Mouse (Mus musculus): Measurements from ENCODE around the gene Tspan3.

Tspan3 gene

GRCm38 (mm10) chr9:56165377-56165776 lies at the start of gene Tspan3:
Gene Tspan3 (minus strand): TSS chr9:56165477.
- in situ Hi-C loops (cut with MboI, MseI): no loop called here

DNA sequence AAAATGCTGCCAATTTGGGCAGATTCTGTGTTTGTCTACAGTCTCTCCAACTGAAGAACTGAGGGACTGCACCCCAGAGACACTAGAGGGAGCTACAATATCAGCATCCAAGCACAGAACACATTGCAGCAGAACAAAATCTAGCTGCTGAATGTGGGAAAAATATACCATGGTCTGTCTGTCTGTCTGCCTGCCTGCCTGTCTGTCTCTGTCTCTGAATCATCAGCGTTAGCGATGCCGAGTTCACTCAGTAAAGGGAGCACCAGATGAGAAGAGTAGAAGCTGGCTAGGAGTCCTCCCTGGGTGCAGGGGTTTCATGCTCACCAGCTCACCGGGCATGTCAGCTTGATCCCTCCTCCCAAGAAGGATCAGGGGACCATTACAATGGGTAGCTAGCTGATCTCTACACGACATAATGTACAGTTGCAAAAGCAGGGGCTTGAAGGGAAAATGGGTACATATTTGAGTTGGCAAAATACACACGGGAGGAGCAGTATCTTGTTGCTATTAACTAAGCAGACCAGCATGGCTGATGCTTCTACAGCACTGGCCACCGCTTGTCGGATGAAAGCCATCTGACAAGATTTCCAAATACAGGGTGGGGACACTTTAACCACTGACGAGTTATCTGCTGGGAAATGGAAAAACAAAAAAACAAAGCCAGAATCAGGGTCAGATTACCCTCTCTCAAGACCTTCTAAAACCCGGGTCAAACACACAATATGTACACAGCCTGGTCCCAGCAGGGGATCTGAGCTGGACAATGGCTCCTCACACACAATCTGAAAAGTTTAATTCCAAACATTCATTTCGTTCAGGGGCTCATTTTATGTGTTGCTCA lies 48.4 kb upstream of the Tspan3 start:
- in situ Hi-C loops (cut with MboI, MseI): no loop called here

GRCm38 (mm10) chr9:56208817-56209216 lies 43.5 kb upstream of the Tspan3 start:
- in situ Hi-C loops (cut with MboI, MseI): no loop called here

GRCm38 (mm10) chr9:56207516-56207915 lies 42.2 kb upstream of the Tspan3 start:
- in situ Hi-C loops (cut with MboI, MseI): no loop called here

DNA sequence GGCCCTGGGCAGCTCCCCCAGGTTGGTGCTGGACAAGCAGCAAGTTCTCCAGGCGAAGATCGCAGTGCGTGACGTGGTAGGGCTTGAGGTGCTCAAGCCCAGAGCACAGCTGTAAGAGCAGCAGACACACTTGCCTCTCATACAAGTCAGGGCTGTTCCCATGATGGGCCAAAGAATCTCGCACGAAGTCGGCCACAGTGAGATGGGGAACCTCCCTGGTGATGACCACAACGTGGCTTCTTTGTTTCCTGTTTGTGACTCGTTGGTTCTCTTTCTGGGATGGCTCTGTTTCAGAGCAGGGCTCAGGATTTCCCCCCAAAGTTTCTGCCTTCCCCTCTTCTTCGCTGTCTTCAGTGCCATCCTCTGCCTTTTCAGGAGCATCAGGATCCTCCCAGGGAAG lies 41.8 kb upstream of the Tspan3 start:
- in situ Hi-C loops (cut with MboI, MseI): no loop called here

DNA sequence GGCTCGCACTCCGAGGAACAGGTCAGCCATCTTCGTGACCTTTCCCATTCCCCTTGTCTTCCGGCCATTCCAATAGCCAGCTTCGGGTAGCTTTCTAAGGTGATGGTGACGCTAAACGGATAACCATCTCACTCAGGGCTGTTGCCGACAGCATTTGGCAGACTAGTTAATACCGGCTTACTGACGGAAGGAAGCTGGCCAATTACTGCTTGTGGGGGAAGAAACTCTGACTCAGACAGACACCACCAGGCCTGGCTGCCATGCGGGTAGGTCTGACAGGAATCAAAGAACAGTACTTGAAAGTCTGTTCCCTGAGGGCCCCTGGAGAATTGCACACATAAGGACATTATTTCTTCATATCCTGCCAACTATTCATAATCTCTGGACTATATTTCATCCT lies 40.1 kb upstream of the Tspan3 start:
- in situ Hi-C loops (cut with MboI, MseI): no loop called here

- in situ Hi-C loops (cut with MboI, MseI): no loop called here
Measured at GRCm38 (mm10) chr9:56204316-56204715, 39.0 kb upstream of the Tspan3 start.

- in situ Hi-C loops (cut with MboI, MseI): no loop called here
Measured at GRCm38 (mm10) chr9:56200645-56201314, 35.5 kb upstream of the Tspan3 start.

GRCm38 (mm10) chr9:56200200-56200599 lies 34.9 kb upstream of the Tspan3 start:
- in situ Hi-C loops (cut with MboI, MseI): no loop called here

DNA sequence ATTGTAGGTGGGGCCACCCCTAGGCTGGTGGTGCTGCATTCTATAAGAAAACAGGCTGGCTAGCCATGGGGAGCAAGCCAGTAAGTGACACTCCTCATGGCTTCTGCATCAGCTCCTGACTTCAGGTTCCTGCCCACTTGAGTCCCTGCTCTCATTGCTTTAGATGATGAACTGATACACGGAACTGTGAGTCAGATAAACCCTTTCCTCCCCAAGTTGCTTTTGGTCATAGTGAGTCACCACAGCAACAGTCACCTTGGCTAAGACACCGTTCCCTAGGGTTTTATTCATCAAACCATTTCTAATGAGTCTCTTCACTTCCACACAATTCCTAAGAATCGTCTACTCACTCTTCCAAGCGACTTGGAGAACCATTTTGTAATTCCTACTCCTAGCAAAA lies 31.6 kb upstream of the Tspan3 start:
- in situ Hi-C loops (cut with MboI, MseI): no loop called here

GRCm38 (mm10) chr9:56195193-56195592 lies 29.9 kb upstream of the Tspan3 start:
- in situ Hi-C loops (cut with MboI, MseI): no loop called here

DNA sequence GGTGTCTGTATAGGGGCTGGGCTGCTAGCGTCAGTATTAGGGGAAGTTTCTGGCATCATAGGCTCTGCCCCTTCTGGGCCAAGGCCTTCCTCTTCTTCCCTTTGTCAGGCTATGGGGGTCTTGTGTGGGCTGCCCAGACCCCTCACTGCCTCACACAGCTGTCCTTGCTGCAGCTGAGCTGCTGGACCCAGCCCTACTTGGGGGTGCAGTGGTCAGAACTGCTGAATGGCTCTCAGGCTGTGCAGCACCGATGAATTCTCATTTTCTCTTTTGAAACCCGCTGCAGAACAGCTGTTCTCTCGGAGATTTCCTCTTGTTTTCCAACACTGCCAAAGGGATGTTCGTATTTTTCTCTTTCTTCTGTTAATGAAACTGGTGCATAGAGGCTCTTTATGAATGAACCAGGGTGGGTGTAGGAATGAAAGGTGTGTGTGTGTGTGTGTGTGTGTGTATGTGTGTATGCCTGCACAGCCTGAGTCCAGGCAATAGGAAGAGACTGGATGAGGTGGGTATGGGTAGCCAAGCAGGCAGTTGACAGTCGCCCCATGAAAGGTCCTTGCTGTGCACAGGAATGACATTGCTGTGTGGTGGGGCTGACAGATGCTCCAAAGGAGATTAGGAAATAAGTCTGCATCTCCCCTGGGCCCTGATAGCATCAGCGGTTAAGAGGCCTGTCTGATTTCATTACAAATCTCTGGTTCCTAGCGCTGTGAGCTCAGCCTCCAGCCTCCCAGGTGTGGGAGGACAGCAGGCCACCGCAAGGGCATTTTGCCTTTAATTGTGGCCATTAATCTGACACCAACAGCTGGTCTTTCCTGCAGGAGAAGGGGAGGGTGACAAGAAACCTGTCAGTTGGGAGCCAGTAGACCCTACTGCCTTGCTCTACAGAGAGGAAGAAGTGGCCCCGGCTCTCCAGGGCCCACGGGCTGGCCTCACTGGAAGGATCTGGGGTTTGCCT lies 26.5 kb upstream of the Tspan3 start:
- in situ Hi-C loops (cut with MboI, MseI): no loop called here

DNA sequence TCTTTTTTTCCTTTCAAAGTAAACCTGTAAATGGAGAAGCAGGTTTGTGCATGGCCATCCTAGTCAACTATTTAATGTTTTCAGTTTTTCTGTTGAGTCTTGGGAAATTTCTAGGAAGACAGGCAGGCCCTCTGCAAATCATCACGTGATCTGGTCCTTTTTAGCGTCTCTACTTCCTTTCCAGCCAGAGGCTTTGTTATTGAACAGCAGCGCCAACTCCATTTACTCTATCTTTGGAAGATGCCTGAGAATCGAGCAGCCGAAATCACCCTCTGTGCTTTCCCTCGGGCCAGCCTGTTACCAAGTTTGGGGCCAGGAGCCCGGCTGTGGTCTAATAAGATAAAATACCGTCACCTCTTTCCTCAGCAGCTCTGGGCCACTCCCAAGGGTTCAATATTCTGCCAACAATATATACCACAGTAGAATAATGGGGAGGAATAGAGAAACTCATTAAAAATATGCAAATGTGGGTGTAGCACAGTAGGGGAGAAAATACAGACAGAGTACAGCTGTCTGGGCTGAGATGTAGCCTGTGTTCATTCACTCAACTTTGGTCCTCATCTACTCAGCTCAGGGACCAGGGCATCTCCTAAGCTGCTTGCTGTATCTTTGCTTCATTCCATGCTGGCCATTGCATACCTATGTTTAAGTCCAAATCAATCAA lies 15.0 kb upstream of the Tspan3 start:
- in situ Hi-C loops (cut with MboI, MseI): no loop called here

- in situ Hi-C loops (cut with MboI, MseI): no loop called here
Measured at GRCm38 (mm10) chr9:56179416-56180117, 14.3 kb upstream of the Tspan3 start.

- in situ Hi-C loops (cut with MboI, MseI): no loop called here
Measured at GRCm38 (mm10) chr9:56177354-56177753, 12.1 kb upstream of the Tspan3 start.

DNA sequence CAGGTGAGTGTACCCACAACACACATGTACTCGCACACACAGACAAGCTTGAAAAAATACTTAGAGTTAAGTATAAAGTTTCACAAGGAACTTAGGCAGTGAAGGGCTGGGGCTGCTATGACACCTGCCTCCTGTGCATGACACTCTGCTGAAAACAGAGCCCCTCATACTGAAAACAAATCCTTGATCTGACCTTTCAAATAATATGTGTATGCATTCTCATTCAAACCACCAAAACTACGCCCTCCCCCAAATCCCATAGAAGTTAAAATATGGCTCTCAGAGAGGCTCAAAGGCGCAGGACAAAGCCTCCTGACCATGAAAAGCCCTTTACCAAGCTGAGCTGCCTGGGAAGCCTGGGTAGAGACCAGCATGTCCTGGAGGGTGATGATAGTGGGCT lies 10.0 kb upstream of the Tspan3 start:
- in situ Hi-C loops (cut with MboI, MseI): no loop called here

DNA sequence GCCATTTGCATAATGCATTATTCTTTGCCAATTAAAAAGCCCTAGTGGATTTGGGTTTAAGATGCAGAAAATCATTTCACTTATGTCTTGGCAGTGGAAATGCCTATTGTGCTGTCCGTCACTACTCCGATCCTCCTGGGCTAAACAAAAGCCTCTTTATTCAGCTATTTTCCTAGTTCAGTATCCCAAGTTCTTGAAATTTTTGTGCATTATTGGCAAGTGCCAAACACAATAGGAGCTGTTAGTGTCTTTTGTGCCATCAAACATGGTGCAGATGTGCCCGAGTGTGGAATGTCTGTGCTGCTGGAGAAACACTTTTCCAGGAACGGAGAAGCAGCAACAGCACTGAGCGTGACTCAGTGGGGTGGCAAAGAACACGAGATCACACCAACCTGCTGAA lies 2.4 kb upstream of the Tspan3 start:
- in situ Hi-C loops (cut with MboI, MseI): no loop called here

DNA sequence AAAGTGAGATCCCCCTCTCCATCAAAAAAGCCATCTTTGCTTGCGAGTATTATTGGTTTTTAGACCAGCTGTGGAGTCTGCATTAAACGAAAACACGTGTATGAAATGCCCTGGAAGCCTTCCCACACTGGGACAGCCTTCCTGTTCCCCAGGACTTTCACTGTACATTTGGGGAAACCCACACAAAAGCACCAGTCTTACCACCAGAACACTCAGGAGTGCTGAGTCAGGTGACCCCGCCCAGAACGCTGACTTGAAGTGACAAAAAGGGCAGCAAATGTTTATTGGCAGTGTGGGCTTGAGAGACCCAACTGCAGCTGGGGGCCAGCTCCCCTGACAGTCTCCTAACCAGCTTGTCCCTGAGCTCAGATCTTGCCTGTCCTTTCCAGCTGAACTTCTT lies 884 bp upstream of the Tspan3 start:
- in situ Hi-C loops (cut with MboI, MseI): no loop called here

- in situ Hi-C loops (cut with MboI, MseI): no loop called here
Measured at GRCm38 (mm10) chr9:56160341-56161141, 4.7 kb downstream of the Tspan3 start.

GRCm38 (mm10) chr9:56159456-56159855 lies 5.8 kb downstream of the Tspan3 start:
- in situ Hi-C loops (cut with MboI, MseI): no loop called here

Measured in T-helper 1 cell (primary cell).